Mouse (Mus musculus) layer of hippocampus, adult 2 months (tissue): ENCODE results near the gene Hnf4a. TPM values are rescaled to one million over a fixed set of nuclear protein-coding genes. Genes with fewer than 3 reads are reported as not detected.

ENCODE experiments used
- DNase-seq, 2 experiments: peaks; one replicate each; pipeline ENCODE4 v3.0.0; 2022; ENCODE audit warnings: low spot score in 2 of 2
- H3K27ac ChIP-seq: fragments of 200-600 bp; 2 replicates; pipeline ENCODE4 v1.8.1; 2022
- H3K4me3 ChIP-seq: fragments of 200-600 bp; 2 replicates; pipeline ENCODE4 v1.8.1; 2022; ENCODE audit warnings: mild to moderate bottlenecking
- CTCF ChIP-seq: fragments of 200-600 bp; conservative IDR thresholded peaks from 2 replicates; pipeline ENCODE4 v1.8.1; 2022; ENCODE audit warnings: antibody characterized with exemption, mild to moderate bottlenecking, moderate library complexity
- total RNA-seq, 2 experiments: library from RNA; stranded (reverse); gene quantifications; 2 replicates each; pipeline ENCODE4 v1.2.3; 2021

Hnf4a gene
- total RNA-seq, 2 experiments from 2014 or later: not detected

- no peak overlapping the region for H3K4me3 ChIP-seq
- no peak for TF ChIP-seq CTCF
- H3K27ac ChIP-seq: no peak overlapping the region
- no peak for DNase-seq
These were observed 36.1 kb downstream of the Hnf4a start for GRCm38 (mm10) chr2:163542674-163543073.

- no peak overlapping the region for H3K27ac ChIP-seq
- TF ChIP-seq CTCF: no peak
- no peak overlapping the region for H3K4me3 ChIP-seq
- DNase-seq: no peak
These were observed 40.2 kb downstream of the Hnf4a start for GRCm38 (mm10) chr2:163546623-163547318.

GRCm38 (mm10) chr2:163548822-163549221 lies 42.2 kb downstream of the Hnf4a start:
- Histone ChIP-seq H3K4me3 (no peak overlapping the region), H3K27ac (no peak overlapping the region)
- no peak for TF ChIP-seq CTCF
- DNase-seq: no peak

GRCm38 (mm10) chr2:163549786-163550185 lies 43.2 kb downstream of the Hnf4a start:
- no peak for DNase-seq
- no peak overlapping the region for H3K4me3 ChIP-seq
- no peak overlapping the region for H3K27ac ChIP-seq
- TF ChIP-seq CTCF: no peak

GRCm38 (mm10) chr2:163552518-163552929 lies 45.9 kb downstream of the Hnf4a start:
- no peak overlapping the region for H3K4me3 ChIP-seq
- DNase-seq: no peak
- no peak for TF ChIP-seq CTCF

GRCm38 (mm10) chr2:163554425-163554982 lies 47.9 kb downstream of the Hnf4a start:
- H3K4me3 ChIP-seq: no peak overlapping the region
- no peak for TF ChIP-seq CTCF
- no peak overlapping the region for H3K27ac ChIP-seq
- DNase-seq: no peak

More at GRCm38 (mm10) chr2:163552518-163552929, 45.9 kb downstream of the Hnf4a start:
- H3K27ac ChIP-seq: no peak overlapping the region

- Histone ChIP-seq H3K4me3 (no peak overlapping the region), H3K27ac (no peak overlapping the region)
- no peak for TF ChIP-seq CTCF
- DNase-seq: no peak
These were observed 48.4 kb downstream of the Hnf4a start for GRCm38 (mm10) chr2:163554996-163555395.

GRCm38 (mm10) chr2:163555417-163555816 lies 48.8 kb downstream of the Hnf4a start:
- TF ChIP-seq CTCF: no peak
- Histone ChIP-seq H3K27ac (no peak overlapping the region), H3K4me3 (no peak overlapping the region)
- DNase-seq: no peak

- no peak for TF ChIP-seq CTCF
- Histone ChIP-seq H3K4me3 (no peak overlapping the region), H3K27ac (no peak overlapping the region)
- DNase-seq: no peak
These were observed 51.9 kb downstream of the Hnf4a start for GRCm38 (mm10) chr2:163558548-163558947.

GRCm38 (mm10) chr2:163559236-163559635 lies 52.6 kb downstream of the Hnf4a start:
- Histone ChIP-seq H3K27ac (no peak overlapping the region), H3K4me3 (no peak overlapping the region)
- TF ChIP-seq CTCF: no peak
- no peak for DNase-seq

GRCm38 (mm10) chr2:163560247-163560646 lies 53.6 kb downstream of the Hnf4a start:
- no peak for TF ChIP-seq CTCF
- H3K4me3 ChIP-seq: no peak overlapping the region
- DNase-seq: no peak
- H3K27ac ChIP-seq: no peak overlapping the region

- H3K4me3 ChIP-seq: no peak overlapping the region
- no peak for DNase-seq
- TF ChIP-seq CTCF: no peak
- H3K27ac ChIP-seq: no peak overlapping the region
These were observed 54.8 kb downstream of the Hnf4a start for GRCm38 (mm10) chr2:163561258-163561948.

- no peak for TF ChIP-seq CTCF
These were observed 58.0 kb downstream of the Hnf4a start for GRCm38 (mm10) chr2:163564646-163565045.

More at GRCm38 (mm10) chr2:163564646-163565045, 58.0 kb downstream of the Hnf4a start:
- no peak overlapping the region for H3K4me3 ChIP-seq
- no peak for DNase-seq
- no peak overlapping the region for H3K27ac ChIP-seq
